Comparison of ENCODE assay signal across 28 mouse cellular contexts in genomic region chr7:112801706-112802105, GRCm38 (mm10).
DNase-seq lines count a peak whose midpoint lies in the region; ATAC-seq and TF ChIP-seq lines count a peak whose summit lies in the region.
"Had no signal": no experiment of that assay in that cellular context is flagged by ENCODE, and none has a peak within 500 bp of the region (broad histone marks: within the 10 kb centered on the region; RNA-seq: fewer than 3 reads in every experiment).

No protein-coding gene starts in this region.

- no peak overlapping the region for H3K4me3 ChIP-seq in heart, embryonic 13.5 days
- H3K4me3 ChIP-seq in liver, embryonic 11.5 days (ENCODE audit: low read depth, low read length): no peak overlapping the region
- H3K4me3 ChIP-seq in liver, embryonic 12.5 days: no peak overlapping the region
- H3K4me3 ChIP-seq in embryonic facial prominence, embryonic 10.5 days: no peak overlapping the region
- H3K4me3 ChIP-seq in left cerebral cortex, adult 2 months: no peak overlapping the region
- H3K4me3 ChIP-seq: embryonic facial prominence, embryonic 13.5 days; heart, embryonic 12.5 days; hindbrain, embryonic 15.5 days; layer of hippocampus, adult 2 months; megakaryocyte, embryonic 14.5 days; midbrain, embryonic 13.5 days had no signal

- no peaks in the 10 kb centered on the region for H3K36me3 ChIP-seq in heart, embryonic 13.5 days
- no peaks in the 10 kb centered on the region for H3K36me3 ChIP-seq in liver, embryonic 11.5 days (ENCODE audit: control insufficient read depth, insufficient read depth, low read length)
- no peaks in the 10 kb centered on the region for H3K36me3 ChIP-seq in liver, embryonic 12.5 days
- H3K36me3 ChIP-seq in embryonic facial prominence, embryonic 10.5 days (replicated peaks): no peaks in the 10 kb centered on the region
- H3K36me3 ChIP-seq: embryonic facial prominence, embryonic 13.5 days; heart, embryonic 12.5 days; hindbrain, embryonic 15.5 days; midbrain, embryonic 13.5 days had no signal

- H3K9me3 ChIP-seq in heart, embryonic 13.5 days: no peaks in the 10 kb centered on the region
- H3K9me3 ChIP-seq in liver, embryonic 11.5 days (ENCODE audit: control insufficient read depth, low read length): no peaks in the 10 kb centered on the region
- no peaks in the 10 kb centered on the region for H3K9me3 ChIP-seq in liver, embryonic 12.5 days (replicated peaks)
- no peaks in the 10 kb centered on the region for H3K9me3 ChIP-seq in embryonic facial prominence, embryonic 10.5 days
- H3K9me3 ChIP-seq: embryonic facial prominence, embryonic 13.5 days; heart, embryonic 12.5 days; hindbrain, embryonic 15.5 days; megakaryocyte, embryonic 14.5 days; midbrain, embryonic 13.5 days had no signal

- H3K9ac ChIP-seq in heart, embryonic 13.5 days: peak overlapping the region; percentile 29; the same call in 1 of the 2 replicates
- no peak overlapping the region for H3K9ac ChIP-seq in liver, embryonic 11.5 days (ENCODE audit: low read depth, low read length)
- no peak overlapping the region for H3K9ac ChIP-seq in liver, embryonic 12.5 days
- H3K9ac ChIP-seq: embryonic facial prominence, embryonic 13.5 days; heart, embryonic 12.5 days; hindbrain, embryonic 15.5 days; midbrain, embryonic 13.5 days had no signal

- peaks cover 79% of the 10 kb centered on the region for H3K4me1 ChIP-seq in heart, embryonic 13.5 days
- peaks cover 18% of the 10 kb centered on the region for H3K4me1 ChIP-seq in liver, embryonic 11.5 days (replicated peaks; ENCODE audit: control insufficient read depth, insufficient read depth, low read length)
- H3K4me1 ChIP-seq in liver, embryonic 12.5 days: peaks cover 15% of the 10 kb centered on the region
- peaks cover 79% of the 10 kb centered on the region for H3K4me1 ChIP-seq in embryonic facial prominence, embryonic 10.5 days
- H3K4me1 ChIP-seq: megakaryocyte, embryonic 14.5 days had no signal

- 33% methylated on average over 8 of the region's 8 CpGs for WGBS in heart, embryonic 13.5 days
- 38% methylated on average over 8 of the region's 8 CpGs for WGBS in liver, embryonic 11.5 days
- WGBS in liver, embryonic 12.5 days (ENCODE audit: insufficient replicate concordance): 34% methylated on average over 8 of the region's 8 CpGs
- WGBS in embryonic facial prominence, embryonic 10.5 days: 54% methylated on average over 8 of the region's 8 CpGs

- 0 out of 2 replicates have a peak overlapping the region, but pooled peaks have one; percentile 44 for H3K27ac ChIP-seq in heart, embryonic 13.5 days (replicated peaks)
- H3K27ac ChIP-seq in liver, embryonic 11.5 days (ENCODE audit: low read depth, low read length): no peak overlapping the region
- H3K27ac ChIP-seq in liver, embryonic 12.5 days: no peak overlapping the region
- 0 out of 2 replicates have a peak overlapping the region, but pooled peaks have one; percentile 14 for H3K27ac ChIP-seq in embryonic facial prominence, embryonic 10.5 days (replicated peaks)
- H3K27ac ChIP-seq in left cerebral cortex, adult 2 months: no peak overlapping the region
- H3K27ac ChIP-seq: embryonic facial prominence, embryonic 13.5 days; hindbrain, embryonic 15.5 days; layer of hippocampus, adult 2 months; midbrain, embryonic 13.5 days had no signal

- no peaks in the 10 kb centered on the region for H3K27me3 ChIP-seq in heart, embryonic 13.5 days (replicated peaks)
- no peaks in the 10 kb centered on the region for H3K27me3 ChIP-seq in liver, embryonic 11.5 days (replicated peaks; ENCODE audit: control insufficient read depth, insufficient read depth, low read length)
- peaks cover 3% of the 10 kb centered on the region; the same call in 1 of the 2 replicates for H3K27me3 ChIP-seq in liver, embryonic 12.5 days (replicated peaks)
- H3K27me3 ChIP-seq in embryonic facial prominence, embryonic 10.5 days (replicated peaks; ENCODE audit: low read depth, poor library complexity, severe bottlenecking): no peaks in the 10 kb centered on the region
- H3K27me3 ChIP-seq: embryonic facial prominence, embryonic 13.5 days; heart, embryonic 12.5 days; hindbrain, embryonic 15.5 days had no signal

- intact Hi-C loops in left cerebral cortex, adult 2 months (cut with DNase I): no loop called here

- no peak for ATAC-seq in heart, embryonic 13.5 days (ENCODE audit: extremely low read depth, insufficient number of reproducible peaks, low FRiP score, low TSS enrichment)
- peak; percentile 49; the same call in 1 of the 2 replicates for ATAC-seq in liver, embryonic 11.5 days (replicated peaks; ENCODE audit: low FRiP score)
- ATAC-seq in liver, embryonic 12.5 days: no peak
- ATAC-seq: CD4-positive, CD25-positive, alpha-beta regulatory T cell, adult 4 months; inflammation-experienced regulatory T-cells, adult 6 months; lung, postnatal 0 days had no signal

- DNase-seq in heart, postnatal 4 days: no peak
- no peak for DNase-seq in liver, embryonic 11.5 days (ENCODE audit: low spot score)
- DNase-seq in embryonic facial prominence, embryonic 10.5 days (ENCODE audit: low spot score): no peak
- peak; percentile 64 for DNase-seq in retina, postnatal 1 day
- DNase-seq in left cerebral cortex, adult 2 months (ENCODE audit: extremely low spot score in 1 of 2, low spot score in 2 of 2): no peak
- DNase-seq: adrenal gland, postnatal 14 days; cerebellum, adult 11-12 months; cerebellum, adult 9-11 months; embryo, embryonic 11 days; gastrocnemius, postnatal 14 days; heart, postnatal 36 days; kidney, adult 2 months; kidney, postnatal 36 days; lung, adult 18-20 months; lung, postnatal 4 days; right cerebral cortex, adult 18-20 months; spleen, adult 18-20 months had no signal

- TF ChIP-seq CTCF in left cerebral cortex, adult 2 months (IDR thresholded peaks at IDR 0.05): no peak

- peak overlapping the region; percentile 5; the same call in 1 of the 2 replicates for H3K4me2 ChIP-seq in heart, embryonic 13.5 days
- H3K4me2 ChIP-seq in liver, embryonic 11.5 days: no peak overlapping the region
- H3K4me2 ChIP-seq in liver, embryonic 12.5 days: no peak overlapping the region
- H3K4me2 ChIP-seq: embryonic facial prominence, embryonic 13.5 days; heart, embryonic 12.5 days; hindbrain, embryonic 15.5 days; midbrain, embryonic 13.5 days had no signal

Comparison
In these comparisons a context has a peak if more than half of its experiments do, and no peak if none do; other contexts are left out.
1. H3K27ac ChIP-seq: peak in heart, embryonic 13.5 days (single experiment) and embryonic facial prominence, embryonic 10.5 days (single experiment); none in liver, embryonic 11.5 days (single experiment), liver, embryonic 12.5 days (single experiment) and left cerebral cortex, adult 2 months (single experiment).